Mouse (Mus musculus): Measurements from ENCODE around the gene Sdha. TPM values are rescaled to one million over a fixed set of nuclear protein-coding genes. Genes with fewer than 3 reads are reported as not detected.
A peak's percentile ranks its signal among the peaks of the same experiment; 100 is the strongest.

Sdha gene
- polyA plus RNA-seq, 1 experiment from 2014 or later, result 405 TPM

GRCm38 (mm10) chr13:74363176-74363858 is 13.2 kb upstream of the Sdha start:
- Histone ChIP-seq H3K4me3 (ENCODE audit: low read length) (no peak overlapping the region), H3K4me1 (ENCODE audit: control insufficient read depth, insufficient read depth, low read length) (no peaks in the 10 kb centered on the region), H3K9me3 (ENCODE audit: control insufficient read depth, low read length) (no peaks in the 10 kb centered on the region), H3K4me2 (ENCODE audit: low read depth, low read length) (no peak overlapping the region), H3K36me3 (ENCODE audit: control insufficient read depth, insufficient read depth, low read length) (peaks cover 17% of the 10 kb centered on the region), H3K27me3 (replicated peaks; ENCODE audit: control insufficient read depth, insufficient read depth, low read length) (no peaks in the 10 kb centered on the region), H3K27ac (ENCODE audit: low read length) (no peak overlapping the region), H3K9ac (ENCODE audit: low read depth, low read length) (no peak overlapping the region)
- ATAC-seq, result peak; percentile 21; the same call in 1 of the 2 replicates
- 87% methylated on average over 13 of the region's 13 CpGs for WGBS

DNA sequence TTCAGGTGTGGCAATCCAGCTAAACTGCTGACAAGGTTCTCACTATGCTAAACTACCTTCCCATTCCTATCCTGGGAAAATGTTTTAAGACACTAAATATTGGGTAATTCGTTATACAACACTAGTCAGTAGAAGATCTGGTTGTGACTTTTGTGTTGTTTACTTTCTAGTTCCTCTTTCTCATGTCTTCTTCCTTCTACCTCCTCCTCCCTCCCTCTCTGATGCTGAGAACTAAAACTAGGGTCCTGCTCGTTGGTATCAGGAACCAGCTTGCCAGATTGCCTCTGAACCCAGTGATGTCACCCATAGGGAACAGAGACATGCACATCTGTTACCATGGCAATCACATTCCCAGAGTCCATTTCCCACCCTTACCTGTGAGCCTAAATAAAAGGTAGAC is 12.1 kb upstream of the Sdha start:
- Histone ChIP-seq H3K9ac (ENCODE audit: low read depth, low read length) (no peak overlapping the region), H3K4me3 (ENCODE audit: low read length) (no peak overlapping the region), H3K27me3 (replicated peaks; ENCODE audit: control insufficient read depth, insufficient read depth, low read length) (no peaks in the 10 kb centered on the region), H3K4me1 (ENCODE audit: control insufficient read depth, insufficient read depth, low read length) (no peaks in the 10 kb centered on the region), H3K27ac (ENCODE audit: low read length) (no peak overlapping the region), H3K9me3 (ENCODE audit: control insufficient read depth, low read length) (no peaks in the 10 kb centered on the region), H3K4me2 (ENCODE audit: low read depth, low read length) (no peak overlapping the region), H3K36me3 (ENCODE audit: control insufficient read depth, insufficient read depth, low read length) (peaks cover 20% of the 10 kb centered on the region)
- ATAC-seq, result no peak
- 68% methylated on average over 2 of the region's 2 CpGs for WGBS

- Histone ChIP-seq H3K4me1 (ENCODE audit: control insufficient read depth, insufficient read depth, low read length) (no peaks in the 10 kb centered on the region), H3K27me3 (replicated peaks; ENCODE audit: control insufficient read depth, insufficient read depth, low read length) (no peaks in the 10 kb centered on the region), H3K4me2 (ENCODE audit: low read depth, low read length) (no peak overlapping the region), H3K9ac (ENCODE audit: low read depth, low read length) (no peak overlapping the region), H3K27ac (ENCODE audit: low read length) (no peak overlapping the region), H3K9me3 (ENCODE audit: control insufficient read depth, low read length) (no peaks in the 10 kb centered on the region), H3K36me3 (ENCODE audit: control insufficient read depth, insufficient read depth, low read length) (peaks cover 23% of the 10 kb centered on the region), H3K4me3 (ENCODE audit: low read length) (no peak overlapping the region)
- ATAC-seq, result no peak
- 98% methylated on average over 13 of the region's 13 CpGs for WGBS
Measured at GRCm38 (mm10) chr13:74356491-74356890, 6.4 kb upstream of the Sdha start.

- WGBS, result 1% methylated on average over 15 of the region's 15 CpGs
- H3K4me3 ChIP-seq (ENCODE audit: low read length), result peak overlapping the region; percentile 55
- no peaks in the 10 kb centered on the region for H3K27me3 ChIP-seq (replicated peaks; ENCODE audit: control insufficient read depth, insufficient read depth, low read length)
- 0 out of 2 replicates have a peak, but pooled peaks cover 2% of the 10 kb centered on the region for H3K36me3 ChIP-seq (ENCODE audit: control insufficient read depth, insufficient read depth, low read length)
- peak overlapping the region; percentile 73 for H3K9ac ChIP-seq (ENCODE audit: low read depth, low read length)
- peak; percentile 57 for ATAC-seq
- H3K4me1 ChIP-seq (ENCODE audit: control insufficient read depth, insufficient read depth, low read length), result peaks cover 9% of the 10 kb centered on the region; the same call in 1 of the 2 replicates
- no peaks in the 10 kb centered on the region for H3K9me3 ChIP-seq (ENCODE audit: control insufficient read depth, low read length)
- H3K27ac ChIP-seq (ENCODE audit: low read length), result peak overlapping the region; percentile 59
- peak overlapping the region; percentile 42 for H3K4me2 ChIP-seq (ENCODE audit: low read depth, low read length)
Measured at GRCm38 (mm10) chr13:74350435-74350906, 391 bp upstream of the Sdha start.

GRCm38 (mm10) chr13:74341036-74341435 is 9.0 kb downstream of the Sdha start:
- peaks cover 10% of the 10 kb centered on the region; the same call in 1 of the 2 replicates for H3K36me3 ChIP-seq (ENCODE audit: control insufficient read depth, insufficient read depth, low read length)
- WGBS, result 52% methylated on average over 3 of the region's 3 CpGs
- H3K4me2 ChIP-seq (ENCODE audit: low read depth, low read length), result no peak overlapping the region
- no peaks in the 10 kb centered on the region for H3K27me3 ChIP-seq (replicated peaks; ENCODE audit: control insufficient read depth, insufficient read depth, low read length)
- H3K4me1 ChIP-seq (ENCODE audit: control insufficient read depth, insufficient read depth, low read length), result no peaks in the 10 kb centered on the region
- H3K27ac ChIP-seq (ENCODE audit: low read length), result no peak overlapping the region
- H3K9me3 ChIP-seq (ENCODE audit: control insufficient read depth, low read length), result no peaks in the 10 kb centered on the region
- H3K4me3 ChIP-seq (ENCODE audit: low read length), result no peak overlapping the region
- ATAC-seq, result peak; percentile 48; the same call in 1 of the 2 replicates
- H3K9ac ChIP-seq (ENCODE audit: low read depth, low read length), result no peak overlapping the region

DNA sequence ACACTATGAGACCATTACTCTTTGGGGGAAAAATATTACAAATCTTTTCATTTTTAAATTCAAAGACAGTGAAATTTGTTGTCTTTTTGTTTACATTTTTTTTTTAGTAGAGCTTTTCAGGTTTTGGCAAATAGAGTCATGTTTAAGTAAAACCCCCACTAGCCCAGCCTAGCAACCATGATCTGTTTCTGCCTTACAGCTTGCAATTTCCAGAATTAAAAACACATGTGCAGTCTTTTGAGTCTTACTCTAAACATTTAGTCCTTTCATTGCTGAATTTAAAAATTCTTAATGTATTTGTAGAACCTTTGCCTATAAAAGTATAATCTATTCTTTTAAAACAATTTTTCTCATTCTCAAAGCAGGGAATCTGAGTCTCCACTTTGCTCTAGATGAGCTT is 20.8 kb downstream of the Sdha start:
- Histone ChIP-seq H3K9ac (ENCODE audit: low read depth, low read length) (no peak overlapping the region), H3K4me2 (ENCODE audit: low read depth, low read length) (no peak overlapping the region), H3K9me3 (ENCODE audit: control insufficient read depth, low read length) (no peaks in the 10 kb centered on the region), H3K27me3 (replicated peaks; ENCODE audit: control insufficient read depth, insufficient read depth, low read length) (no peaks in the 10 kb centered on the region), H3K4me1 (ENCODE audit: control insufficient read depth, insufficient read depth, low read length) (no peaks in the 10 kb centered on the region), H3K27ac (ENCODE audit: low read length) (no peak overlapping the region), H3K36me3 (ENCODE audit: control insufficient read depth, insufficient read depth, low read length) (peaks cover 18% of the 10 kb centered on the region), H3K4me3 (ENCODE audit: low read length) (no peak overlapping the region)
- ATAC-seq, result no peak

DNA sequence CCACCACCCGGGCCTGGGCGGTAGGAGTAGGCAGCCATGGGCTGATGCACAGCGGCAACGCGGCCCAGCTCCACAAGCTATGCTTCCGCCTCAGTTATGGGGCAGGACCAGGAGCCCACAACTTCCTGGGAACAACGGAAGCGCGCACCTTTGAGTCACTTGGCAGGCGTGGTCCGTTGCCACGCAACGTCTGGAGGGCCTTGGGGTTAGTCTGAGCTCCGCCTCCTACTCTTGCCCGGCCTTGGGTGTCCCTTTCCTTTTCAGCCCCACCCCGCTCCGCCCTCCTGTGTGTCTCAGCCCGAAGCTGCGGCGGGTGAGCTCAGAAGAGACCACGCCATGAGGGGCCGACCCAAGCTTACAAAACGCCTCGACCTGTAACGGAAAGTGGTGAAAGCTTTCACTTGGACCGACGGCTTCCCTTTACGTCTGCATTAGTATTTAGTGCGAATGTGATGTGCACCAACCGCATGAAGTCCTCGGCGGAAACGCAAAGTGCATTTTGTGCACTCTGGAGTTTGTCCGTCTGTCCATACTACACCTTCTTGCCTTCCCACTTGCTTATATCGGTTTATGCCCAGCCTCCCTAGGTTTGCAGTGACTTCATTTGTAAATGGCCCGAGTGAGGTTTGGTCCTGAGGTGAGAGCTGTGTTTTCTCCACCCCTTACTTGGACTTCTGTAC is 32.8 kb downstream of the Sdha start, which contains the start of gene Pdcd6:
Pdcd6 (minus strand) TSS at position 411 of the 680 bp plus-strand sequence.
- WGBS, result under 1% methylated on average over 36 of the region's 36 CpGs
- no peaks in the 10 kb centered on the region for H3K27me3 ChIP-seq (replicated peaks; ENCODE audit: control insufficient read depth, insufficient read depth, low read length)
- H3K4me1 ChIP-seq (ENCODE audit: control insufficient read depth, insufficient read depth, low read length), result peaks cover 9% of the 10 kb centered on the region
- peak within 1 kb of the TSS; percentile 87 for H3K27ac ChIP-seq (ENCODE audit: low read length)
- H3K9ac ChIP-seq (ENCODE audit: low read depth, low read length), result peak within 1 kb of the TSS; percentile 95
- H3K4me3 ChIP-seq (ENCODE audit: low read length), result peak within 1 kb of the TSS; percentile 97
- H3K9me3 ChIP-seq (ENCODE audit: control insufficient read depth, low read length), result no peaks in the 10 kb centered on the region
- peak within 1 kb of the TSS; percentile 55 for H3K4me2 ChIP-seq (ENCODE audit: low read depth, low read length)
- peak; percentile 99 for ATAC-seq
- H3K36me3 ChIP-seq (ENCODE audit: control insufficient read depth, insufficient read depth, low read length), result peaks cover 6% of the 10 kb centered on the region

- ATAC-seq, result peak; percentile 61; the same call in 1 of the 2 replicates
- Histone ChIP-seq H3K4me2 (ENCODE audit: low read depth, low read length) (peak overlapping the region; percentile 55), H3K9me3 (ENCODE audit: control insufficient read depth, low read length) (no peaks in the 10 kb centered on the region), H3K36me3 (ENCODE audit: control insufficient read depth, insufficient read depth, low read length) (peaks cover 4% of the 10 kb centered on the region), H3K27ac (ENCODE audit: low read length) (peak overlapping the region; percentile 87), H3K27me3 (replicated peaks; ENCODE audit: control insufficient read depth, insufficient read depth, low read length) (no peaks in the 10 kb centered on the region), H3K4me3 (ENCODE audit: low read length) (peak overlapping the region; percentile 97), H3K9ac (ENCODE audit: low read depth, low read length) (peak overlapping the region; percentile 95), H3K4me1 (ENCODE audit: control insufficient read depth, insufficient read depth, low read length) (peaks cover 9% of the 10 kb centered on the region)
- WGBS, result 4% methylated on average over 15 of the region's 15 CpGs
Measured at GRCm38 (mm10) chr13:74316789-74317169, 33.3 kb downstream of the Sdha start.

DNA sequence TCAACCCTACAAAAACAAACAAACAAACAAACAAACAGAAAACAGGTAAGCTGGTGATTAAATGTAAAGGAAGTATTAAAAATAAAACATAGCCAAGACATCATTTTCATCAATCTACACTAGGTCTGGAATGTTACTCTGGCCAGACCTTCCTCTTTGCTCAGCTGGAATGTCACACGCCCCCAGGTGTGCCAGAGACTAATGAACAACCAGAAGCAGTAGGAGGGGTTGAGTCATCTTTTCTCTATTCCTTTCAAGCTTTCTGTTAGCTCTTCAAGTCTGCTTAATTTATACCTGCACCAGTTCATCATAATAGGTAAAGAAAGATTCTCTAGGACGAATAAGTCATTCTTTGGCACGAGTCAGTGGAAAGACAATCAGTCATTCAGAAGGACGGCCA is 33.7 kb downstream of the Sdha start:
- H3K9me3 ChIP-seq (ENCODE audit: control insufficient read depth, low read length), result no peaks in the 10 kb centered on the region
- peak overlapping the region; percentile 55 for H3K4me2 ChIP-seq (ENCODE audit: low read depth, low read length)
- ATAC-seq, result 0 out of 2 replicates have a peak, but pooled peaks have one; percentile 16
- H3K4me1 ChIP-seq (ENCODE audit: control insufficient read depth, insufficient read depth, low read length), result peaks cover 9% of the 10 kb centered on the region
- H3K36me3 ChIP-seq (ENCODE audit: control insufficient read depth, insufficient read depth, low read length), result peaks cover 4% of the 10 kb centered on the region; the same call in 1 of the 2 replicates
- peak overlapping the region; percentile 97 for H3K4me3 ChIP-seq (ENCODE audit: low read length)
- H3K27me3 ChIP-seq (replicated peaks; ENCODE audit: control insufficient read depth, insufficient read depth, low read length), result no peaks in the 10 kb centered on the region
- peak overlapping the region; percentile 95 for H3K9ac ChIP-seq (ENCODE audit: low read depth, low read length)
- peak overlapping the region; percentile 87 for H3K27ac ChIP-seq (ENCODE audit: low read length)
- 19% methylated on average over 4 of the region's 4 CpGs for WGBS
